1 mouse cellular context compared by ENCODE assay signal in the genomic region with DNA sequence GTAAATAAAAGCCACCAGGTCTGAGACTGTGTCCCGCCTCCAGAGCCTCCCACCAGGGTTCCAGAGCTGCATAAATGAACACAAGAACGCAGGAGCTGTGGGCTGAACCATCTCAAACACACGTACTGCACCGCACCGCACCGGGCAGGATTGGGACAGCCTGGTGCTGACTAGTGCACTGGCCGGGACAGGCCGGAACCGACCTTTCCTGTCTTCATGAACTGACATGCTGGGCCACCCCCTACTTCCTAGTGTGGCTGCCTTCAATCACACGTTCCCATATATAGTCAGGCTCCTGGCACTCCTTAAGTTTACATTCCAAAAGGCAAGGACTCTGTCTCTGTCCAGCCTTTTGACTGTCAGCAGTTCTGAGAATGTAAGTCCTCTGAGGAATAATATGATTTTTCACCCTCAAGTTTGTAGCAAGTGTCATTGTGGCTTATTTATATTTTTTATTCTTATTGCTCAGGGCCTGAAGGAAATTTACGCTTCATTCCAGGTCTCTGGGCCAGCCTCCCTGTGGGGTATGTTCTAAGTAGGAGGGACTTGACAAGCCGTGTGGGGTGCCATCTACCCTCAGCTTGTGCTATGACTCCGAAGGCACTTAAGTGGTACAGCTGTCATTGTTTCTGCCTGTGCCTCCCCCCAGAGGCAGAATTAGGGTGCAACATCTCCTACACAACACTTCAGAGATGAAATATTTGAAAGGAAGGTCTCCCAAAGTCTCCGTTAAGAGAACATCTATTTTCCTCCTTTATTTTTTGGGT.
TF ChIP-seq lines count a peak whose summit lies in the region.

No protein-coding gene starts in this region.

TF ChIP-seq in CH12.LX, 34 proteins besides CTCF, POLR2A, EP300 and RAD21:
- TF ChIP-seq SMC3 (IDR thresholded peaks at IDR 0.05; ENCODE audit: low read depth, low read length) (peak; percentile 17; the same call in 1 of the 2 replicates), SIN3A (IDR thresholded peaks at IDR 0.05; ENCODE audit: low read length) (no peak)
